Mouse (Mus musculus): Measurements from ENCODE around the gene Slc25a13.

Slc25a13 gene

GRCm38 (mm10) chr6:6121904-6122303, 95.1 kb downstream of the Slc25a13 start:
- DNase-seq (ENCODE audit: extremely low spot score, low spot score), result no peak

DNA sequence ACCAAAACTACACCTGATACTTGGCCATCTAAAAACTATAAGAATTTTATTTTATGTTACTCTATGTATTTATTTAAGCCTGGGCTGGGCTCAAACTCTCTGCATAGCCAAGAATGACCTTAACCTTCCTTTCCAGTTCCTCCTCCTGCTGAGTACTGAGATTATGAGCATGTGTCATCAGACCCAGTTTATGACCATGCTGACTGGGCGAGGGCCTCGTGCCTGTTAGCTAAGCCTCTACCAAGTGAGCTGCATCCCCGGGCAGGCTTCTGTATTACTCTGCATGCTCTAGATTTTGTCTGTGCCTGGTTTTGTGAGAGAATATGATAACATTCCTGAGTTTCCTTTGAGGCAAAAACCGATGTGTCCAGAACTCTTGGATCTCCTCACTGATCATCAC, 96.1 kb downstream of the Slc25a13 start:
- DNase-seq (ENCODE audit: extremely low spot score, low spot score), result no peak

GRCm38 (mm10) chr6:6115771-6116170, 101.2 kb downstream of the Slc25a13 start:
- no peak for DNase-seq (ENCODE audit: extremely low spot score, low spot score)

DNA sequence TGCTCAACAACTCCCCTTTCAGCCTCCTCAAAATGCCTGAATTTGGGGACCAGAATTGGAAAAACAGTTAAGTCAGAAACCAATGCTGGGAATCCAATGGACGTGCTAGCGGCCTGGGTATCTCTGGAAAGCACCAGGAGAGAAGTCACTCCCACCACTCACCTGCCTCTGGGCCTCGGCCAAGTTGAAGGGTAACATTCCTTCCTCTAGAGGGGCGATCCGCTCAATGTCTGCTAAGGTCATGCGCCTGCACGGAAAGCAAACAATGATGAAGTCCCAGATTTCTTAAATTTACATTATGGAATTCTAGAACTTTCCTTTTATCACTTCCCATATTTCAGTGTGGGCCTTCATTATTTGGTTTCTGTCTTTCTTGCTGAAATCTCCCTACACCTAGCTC, 103.2 kb downstream of the Slc25a13 start:
- DNase-seq (ENCODE audit: extremely low spot score, low spot score), result no peak

GRCm38 (mm10) chr6:6112767-6113528, 104.0 kb downstream of the Slc25a13 start:
- no peak for DNase-seq (ENCODE audit: extremely low spot score, low spot score)

GRCm38 (mm10) chr6:6107419-6107966, 109.5 kb downstream of the Slc25a13 start:
- no peak for DNase-seq (ENCODE audit: extremely low spot score, low spot score)

- no peak for DNase-seq (ENCODE audit: extremely low spot score, low spot score)
Measured at GRCm38 (mm10) chr6:6105586-6105985, 111.4 kb downstream of the Slc25a13 start.

DNA sequence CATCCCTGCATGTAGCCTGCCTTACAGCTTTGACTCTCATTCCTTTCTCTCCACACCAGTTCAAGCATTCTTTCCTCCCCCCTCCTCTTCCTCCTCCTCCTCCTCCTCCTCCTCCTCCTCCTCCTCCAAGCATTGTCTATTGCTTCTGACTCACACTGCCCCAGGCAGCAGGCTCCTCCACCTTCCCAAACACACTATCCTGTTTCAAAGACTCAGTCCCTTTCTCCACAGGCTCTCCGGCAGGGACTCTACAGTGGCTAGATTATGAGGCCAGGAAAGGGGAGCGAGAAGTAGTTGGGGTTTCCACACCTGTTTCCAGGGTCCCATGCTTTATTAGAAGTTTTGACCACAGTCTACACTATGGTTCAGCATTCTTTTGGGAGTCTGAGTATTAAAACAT, 113.5 kb downstream of the Slc25a13 start:
- DNase-seq (ENCODE audit: extremely low spot score, low spot score), result no peak

DNA sequence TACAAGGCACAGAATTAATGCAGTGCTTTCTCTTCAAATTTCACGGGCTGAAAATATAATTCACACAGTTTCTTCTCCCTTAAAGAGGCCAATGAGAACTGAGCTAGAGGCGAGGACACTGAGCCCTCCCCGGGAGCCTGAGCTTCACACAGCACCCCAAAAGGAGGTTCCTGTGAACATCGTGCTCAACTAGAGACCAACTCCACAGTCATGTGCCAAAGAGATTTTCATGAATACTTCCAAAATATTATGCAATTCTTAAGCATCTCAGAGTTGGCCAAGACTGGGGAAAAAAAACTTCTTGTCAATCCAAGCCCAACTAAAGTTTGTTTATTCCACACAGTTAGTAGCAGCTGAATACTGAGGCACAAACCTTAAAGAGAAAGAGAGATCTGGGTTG, 115.4 kb downstream of the Slc25a13 start:
- DNase-seq (ENCODE audit: extremely low spot score, low spot score), result no peak

- no peak for DNase-seq (ENCODE audit: extremely low spot score, low spot score)
Measured at GRCm38 (mm10) chr6:6100892-6101480, 116.0 kb downstream of the Slc25a13 start.

DNA sequence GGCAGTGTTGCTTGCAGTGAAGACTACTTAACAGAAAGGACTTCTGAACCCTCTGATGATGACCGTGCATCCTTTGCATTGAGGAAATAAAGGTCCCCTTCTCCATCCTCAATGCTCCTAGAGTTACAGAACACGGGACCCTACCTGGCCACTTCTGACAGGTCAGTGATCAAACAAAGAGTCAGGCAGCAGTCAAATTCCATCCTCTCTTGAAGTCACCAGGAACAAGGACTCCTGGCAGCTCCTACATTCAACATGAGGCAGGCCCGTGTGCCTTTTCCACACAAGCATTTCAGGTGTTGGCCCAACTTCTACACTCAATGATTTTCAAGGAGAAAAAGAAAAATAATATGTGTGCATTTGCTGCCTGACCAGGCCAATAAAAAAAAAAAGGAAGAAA, 123.0 kb downstream of the Slc25a13 start:
- DNase-seq (ENCODE audit: extremely low spot score, low spot score), result no peak

GRCm38 (mm10) chr6:6093522-6093921, 123.5 kb downstream of the Slc25a13 start:
- DNase-seq (ENCODE audit: extremely low spot score, low spot score), result no peak

- no peak for DNase-seq (ENCODE audit: extremely low spot score, low spot score)
Measured at GRCm38 (mm10) chr6:6092497-6092896, 124.5 kb downstream of the Slc25a13 start.

DNA sequence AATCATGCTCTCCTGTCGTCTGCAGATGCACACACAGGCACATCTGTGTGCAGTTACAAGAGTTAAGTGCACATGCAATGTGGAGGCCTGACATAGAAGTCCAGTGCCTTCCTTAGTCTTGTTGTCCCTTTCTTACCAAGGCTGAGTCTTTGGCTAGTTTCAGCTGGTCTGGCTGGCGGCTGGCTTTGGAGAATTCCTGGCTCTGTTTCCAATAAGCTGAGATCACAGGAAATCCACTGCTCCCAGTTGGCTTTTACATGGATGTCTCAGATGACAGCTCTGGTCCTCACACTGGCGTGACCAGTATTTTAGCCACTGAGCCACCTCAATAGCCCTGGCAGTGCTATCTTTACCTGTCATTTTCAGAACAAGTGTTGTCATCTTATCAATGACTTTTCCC, 126.0 kb downstream of the Slc25a13 start:
- DNase-seq (ENCODE audit: extremely low spot score, low spot score), result no peak

- no peak for DNase-seq (ENCODE audit: extremely low spot score, low spot score)
Measured at GRCm38 (mm10) chr6:6088151-6088550, 128.8 kb downstream of the Slc25a13 start.

DNA sequence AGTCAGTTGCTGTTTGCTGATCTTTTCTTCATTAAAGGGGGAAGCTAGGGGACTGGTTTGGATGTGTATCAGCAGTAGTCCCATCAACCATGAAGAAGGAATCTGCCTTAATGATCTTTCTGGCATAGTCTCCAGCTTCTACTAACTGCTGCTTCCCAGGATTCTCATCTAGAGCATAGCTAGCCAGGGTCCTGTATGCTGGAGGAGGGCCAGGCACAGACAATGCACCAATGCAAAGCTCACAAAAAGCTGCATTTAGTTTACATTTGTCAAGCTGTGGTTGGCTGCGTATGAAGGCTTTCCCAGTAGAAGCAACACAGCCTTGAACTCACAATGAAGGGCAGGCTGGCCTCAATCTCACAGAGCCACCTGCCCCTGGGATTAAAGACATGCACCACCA, 136.5 kb downstream of the Slc25a13 start:
- DNase-seq (ENCODE audit: extremely low spot score, low spot score), result no peak

DNA sequence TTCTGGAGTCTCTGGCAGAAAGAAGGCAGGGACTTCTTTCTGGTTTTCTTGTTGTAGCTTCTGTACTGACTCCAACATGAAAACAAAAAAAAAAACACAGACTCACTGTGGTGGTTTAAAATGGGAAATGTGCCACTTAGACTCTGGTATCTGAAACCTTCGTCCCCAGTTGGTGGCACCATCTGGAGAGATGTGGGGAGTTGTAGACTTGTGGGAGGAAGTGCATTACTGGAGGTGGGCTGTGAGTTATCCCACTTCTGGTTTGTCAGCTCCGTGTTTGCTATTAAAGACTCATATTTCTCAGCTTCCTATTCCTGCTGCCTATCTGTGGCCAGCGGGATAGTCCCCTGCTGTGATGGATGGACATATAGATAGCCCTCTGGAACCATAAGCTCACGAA, 139.7 kb downstream of the Slc25a13 start:
- DNase-seq (ENCODE audit: extremely low spot score, low spot score), result no peak

- DNase-seq (ENCODE audit: extremely low spot score, low spot score), result no peak
Measured at GRCm38 (mm10) chr6:6075940-6076447, 141.0 kb downstream of the Slc25a13 start.

DNA sequence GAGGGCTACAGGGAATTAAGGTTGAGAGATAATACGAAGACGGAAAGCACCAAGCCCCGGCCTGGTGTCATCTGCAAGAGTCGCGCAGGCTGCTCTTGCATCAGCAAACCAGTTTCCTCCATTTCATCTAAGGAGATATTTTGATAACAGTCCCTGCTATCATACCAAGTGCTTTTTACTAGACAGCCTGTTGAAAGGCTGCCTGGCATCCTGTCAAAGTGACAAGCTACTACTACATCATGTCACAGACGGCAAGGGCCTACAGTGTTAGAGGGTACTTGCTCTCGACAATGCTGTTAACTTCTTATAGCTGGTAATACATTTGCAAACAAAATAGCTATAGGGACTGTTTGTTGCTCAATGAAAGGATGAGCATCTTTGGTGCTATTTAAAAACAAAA, 145.9 kb downstream of the Slc25a13 start:
- no peak for DNase-seq (ENCODE audit: extremely low spot score, low spot score)

- DNase-seq (ENCODE audit: extremely low spot score, low spot score), result no peak
Measured at GRCm38 (mm10) chr6:6070015-6070414, 147.0 kb downstream of the Slc25a13 start.

- DNase-seq (ENCODE audit: extremely low spot score, low spot score), result no peak
Measured at GRCm38 (mm10) chr6:6067201-6067600, 149.8 kb downstream of the Slc25a13 start.

DNA sequence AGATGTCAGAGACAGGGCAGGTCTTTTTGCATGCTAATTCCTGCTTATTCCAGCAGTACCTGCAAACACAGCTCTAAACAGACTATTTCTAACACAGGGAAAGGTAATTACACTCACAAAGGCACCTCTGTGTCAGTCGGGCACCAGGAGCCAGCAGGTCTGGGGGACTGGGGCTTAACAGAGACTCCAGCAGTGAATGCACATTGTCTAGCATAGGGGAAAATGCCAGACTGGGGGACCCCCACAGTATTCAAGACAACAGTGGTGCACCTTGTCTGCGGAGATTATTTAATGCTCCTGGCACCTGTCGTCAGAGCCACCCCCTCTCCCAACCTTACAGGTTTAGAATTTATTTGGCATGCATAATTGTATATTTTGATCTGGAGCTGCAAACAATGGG, 158.4 kb downstream of the Slc25a13 start:
- DNase-seq (ENCODE audit: extremely low spot score, low spot score), result no peak

DNA sequence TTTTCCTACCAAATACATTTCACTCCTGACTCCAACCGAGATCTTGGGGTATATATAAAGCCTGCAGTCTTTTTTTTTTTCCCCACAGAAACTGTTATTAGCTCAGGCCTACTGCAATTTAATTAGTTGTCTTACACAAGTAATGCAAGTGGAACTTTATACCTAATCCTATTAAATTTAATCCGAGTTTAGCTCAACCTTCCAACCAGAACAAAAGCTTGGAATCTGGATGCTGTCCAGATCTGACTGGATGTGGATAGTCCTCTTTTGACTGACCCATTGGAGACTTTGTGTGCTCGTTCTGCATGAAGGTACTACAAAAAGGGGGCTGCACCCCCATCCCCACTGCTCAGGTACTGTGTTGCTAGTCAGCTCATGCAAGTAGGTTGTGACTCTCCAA, 163.0 kb downstream of the Slc25a13 start:
- DNase-seq (ENCODE audit: extremely low spot score, low spot score), result no peak

All from neural tube, embryonic 10.5 days (tissue).